Mouse (Mus musculus): ENCODE measurements around the gene Mettl23. TPM values are rescaled to one million over a fixed set of nuclear protein-coding genes. Genes with fewer than 3 reads are reported as not detected.
"Not testable (repeated sequence)": the region's sequence is repeated elsewhere in the genome, so short reads cannot be mapped to it uniquely, and the experiment has no call there.

The Mettl23 gene
- polyA plus RNA-seq, 1 experiment from 2014 or later, result 76.2 TPM

GRCm38 (mm10) chr11:116839601-116840000 lies 3.5 kb upstream of the Mettl23 start:
- H3K27ac ChIP-seq (ENCODE audit: low read depth, low read length), result no peak overlapping the region
- H3K9me3 ChIP-seq (ENCODE audit: control insufficient read depth, low read length), result no peaks in the 10 kb centered on the region
- H3K4me1 ChIP-seq (ENCODE audit: control insufficient read depth, insufficient read depth, low read length), result peaks cover 32% of the 10 kb centered on the region
- 92% methylated on average over 7 of the region's 7 CpGs for WGBS
- peaks cover 45% of the 10 kb centered on the region for H3K36me3 ChIP-seq (ENCODE audit: control insufficient read depth, insufficient read depth, low read length)
- H3K4me3 ChIP-seq (ENCODE audit: low read depth, low read length), result no peak overlapping the region
- no peak for ATAC-seq (ENCODE audit: low FRiP score)
- H3K4me2 ChIP-seq, result no peak overlapping the region
- no peaks in the 10 kb centered on the region for H3K27me3 ChIP-seq (ENCODE audit: control insufficient read depth, insufficient read depth, low read length)
- DNase-seq (ENCODE audit: low spot score, missing footprints), result no peak
- H3K9ac ChIP-seq (ENCODE audit: low read length), result peak overlapping the region; percentile 16; the same call in 1 of the 2 replicates

GRCm38 (mm10) chr11:116840748-116841147 lies 2.3 kb upstream of the Mettl23 start:
- ATAC-seq (ENCODE audit: low FRiP score), result no peak
- H3K27ac ChIP-seq (ENCODE audit: low read depth, low read length), result no peak overlapping the region
- no peaks in the 10 kb centered on the region for H3K9me3 ChIP-seq (ENCODE audit: control insufficient read depth, low read length)
- H3K4me2 ChIP-seq, result peak overlapping the region; percentile 93; the same call in 1 of the 2 replicates
- H3K4me3 ChIP-seq (ENCODE audit: low read depth, low read length), result peak overlapping the region; percentile 4
- H3K4me1 ChIP-seq (ENCODE audit: control insufficient read depth, insufficient read depth, low read length), result peaks cover 32% of the 10 kb centered on the region
- DNase-seq (ENCODE audit: low spot score, missing footprints), result no peak
- WGBS, result 87% methylated on average over 4 of the region's 4 CpGs
- H3K36me3 ChIP-seq (ENCODE audit: control insufficient read depth, insufficient read depth, low read length), result peaks cover 40% of the 10 kb centered on the region
- no peak overlapping the region for H3K9ac ChIP-seq (ENCODE audit: low read length)
- no peaks in the 10 kb centered on the region for H3K27me3 ChIP-seq (ENCODE audit: control insufficient read depth, insufficient read depth, low read length)

- under 1% methylated on average over 67 of the region's 73 CpGs for WGBS
- Histone ChIP-seq H3K9ac (ENCODE audit: low read length) (peak overlapping the region; percentile 94), H3K27me3 (ENCODE audit: control insufficient read depth, insufficient read depth, low read length) (no peaks in the 10 kb centered on the region), H3K4me1 (ENCODE audit: control insufficient read depth, insufficient read depth, low read length) (peaks cover 32% of the 10 kb centered on the region), H3K27ac (ENCODE audit: low read depth, low read length) (peak overlapping the region; percentile 97), H3K36me3 (ENCODE audit: control insufficient read depth, insufficient read depth, low read length) (peaks cover 22% of the 10 kb centered on the region), H3K4me3 (ENCODE audit: low read depth, low read length) (peak overlapping the region; percentile 83), H3K4me2 (peak overlapping the region; percentile 93), H3K9me3 (ENCODE audit: control insufficient read depth, low read length) (no peaks in the 10 kb centered on the region)
- peak; percentile 57 for ATAC-seq (ENCODE audit: low FRiP score)
- DNase-seq (ENCODE audit: low spot score, missing footprints), result peak; percentile 97
Observed at GRCm38 (mm10) chr11:116842531-116843260, 382 bp upstream of the Mettl23 start.

- ATAC-seq (ENCODE audit: low FRiP score) (no peak), DNase-seq (ENCODE audit: low spot score, missing footprints) (no peak)
- Histone ChIP-seq H3K9me3 (ENCODE audit: control insufficient read depth, low read length) (no peaks in the 10 kb centered on the region), H3K9ac (ENCODE audit: low read length) (no peak overlapping the region), H3K4me1 (ENCODE audit: control insufficient read depth, insufficient read depth, low read length) (peaks cover 24% of the 10 kb centered on the region), H3K36me3 (ENCODE audit: control insufficient read depth, insufficient read depth, low read length) (peaks cover 9% of the 10 kb centered on the region; the same call in 1 of the 2 replicates), H3K4me3 (ENCODE audit: low read depth, low read length) (no peak overlapping the region), H3K27me3 (ENCODE audit: control insufficient read depth, insufficient read depth, low read length) (no peaks in the 10 kb centered on the region), H3K4me2 (no peak overlapping the region), H3K27ac (ENCODE audit: low read depth, low read length) (no peak overlapping the region)
- WGBS, result 83% methylated on average over 4 of the region's 4 CpGs
Observed at GRCm38 (mm10) chr11:116846593-116847181, 3.6 kb downstream of the Mettl23 start.

- 92% methylated on average over 3 of the region's 3 CpGs for WGBS
- ATAC-seq (ENCODE audit: low FRiP score) (no peak), DNase-seq (ENCODE audit: low spot score, missing footprints) (peak; percentile 87)
- Histone ChIP-seq H3K4me1 (ENCODE audit: control insufficient read depth, insufficient read depth, low read length) (peaks cover 21% of the 10 kb centered on the region), H3K27me3 (ENCODE audit: control insufficient read depth, insufficient read depth, low read length) (no peaks in the 10 kb centered on the region), H3K4me3 (ENCODE audit: low read depth, low read length) (no peak overlapping the region), H3K9me3 (ENCODE audit: control insufficient read depth, low read length) (no peaks in the 10 kb centered on the region), H3K27ac (ENCODE audit: low read depth, low read length) (no peak overlapping the region), H3K9ac (ENCODE audit: low read length) (no peak overlapping the region), H3K4me2 (no peak overlapping the region), H3K36me3 (ENCODE audit: control insufficient read depth, insufficient read depth, low read length) (peaks cover 9% of the 10 kb centered on the region; the same call in 1 of the 2 replicates)
Observed at GRCm38 (mm10) chr11:116847187-116848085, 4.4 kb downstream of the Mettl23 start.

GRCm38 (mm10) chr11:116848086-116848876 lies 5.2 kb downstream of the Mettl23 start:
- peaks cover 21% of the 10 kb centered on the region for H3K4me1 ChIP-seq (ENCODE audit: control insufficient read depth, insufficient read depth, low read length)

GRCm38 (mm10) chr11:116848877-116849178 lies 5.8 kb downstream of the Mettl23 start:
- not testable (repeated sequence) for H3K9ac ChIP-seq (ENCODE audit: low read length); H3K4me2 ChIP-seq; H3K4me3 ChIP-seq (ENCODE audit: low read depth, low read length); H3K27ac ChIP-seq (ENCODE audit: low read depth, low read length); H3K36me3 ChIP-seq (ENCODE audit: control insufficient read depth, insufficient read depth, low read length); ATAC-seq (ENCODE audit: low FRiP score); H3K9me3 ChIP-seq (ENCODE audit: control insufficient read depth, low read length); H3K27me3 ChIP-seq (ENCODE audit: control insufficient read depth, insufficient read depth, low read length)
- peak; percentile 73 for DNase-seq (ENCODE audit: low spot score, missing footprints)
- H3K4me1 ChIP-seq (ENCODE audit: control insufficient read depth, insufficient read depth, low read length), result peaks cover 20% of the 10 kb centered on the region
- WGBS, result 81% methylated on average over 2 of the region's 2 CpGs

More at GRCm38 (mm10) chr11:116848086-116848876, 5.2 kb downstream of the Mettl23 start:
- no peak overlapping the region for H3K27ac ChIP-seq (ENCODE audit: low read depth, low read length)
- 84% methylated on average over 5 of the region's 5 CpGs for WGBS
- no peak for ATAC-seq (ENCODE audit: low FRiP score)
- H3K4me3 ChIP-seq (ENCODE audit: low read depth, low read length), result no peak overlapping the region
- peak; percentile 85 for DNase-seq (ENCODE audit: low spot score, missing footprints)
- H3K9ac ChIP-seq (ENCODE audit: low read length), result no peak overlapping the region
- H3K9me3 ChIP-seq (ENCODE audit: control insufficient read depth, low read length), result no peaks in the 10 kb centered on the region
- peaks cover 9% of the 10 kb centered on the region; the same call in 1 of the 2 replicates for H3K36me3 ChIP-seq (ENCODE audit: control insufficient read depth, insufficient read depth, low read length)
- H3K27me3 ChIP-seq (ENCODE audit: control insufficient read depth, insufficient read depth, low read length), result no peaks in the 10 kb centered on the region
- no peak overlapping the region for H3K4me2 ChIP-seq

GRCm38 (mm10) chr11:116849587-116849986 lies 6.5 kb downstream of the Mettl23 start:
- ATAC-seq (ENCODE audit: low FRiP score), result no peak

More at GRCm38 (mm10) chr11:116849587-116849986, 6.5 kb downstream of the Mettl23 start:
- Histone ChIP-seq H3K4me2 (no peak overlapping the region), H3K9me3 (ENCODE audit: control insufficient read depth, low read length) (no peaks in the 10 kb centered on the region), H3K4me1 (ENCODE audit: control insufficient read depth, insufficient read depth, low read length) (peaks cover 17% of the 10 kb centered on the region), H3K27ac (ENCODE audit: low read depth, low read length) (no peak overlapping the region), H3K27me3 (ENCODE audit: control insufficient read depth, insufficient read depth, low read length) (no peaks in the 10 kb centered on the region), H3K4me3 (ENCODE audit: low read depth, low read length) (no peak overlapping the region), H3K9ac (ENCODE audit: low read length) (no peak overlapping the region), H3K36me3 (ENCODE audit: control insufficient read depth, insufficient read depth, low read length) (peaks cover 9% of the 10 kb centered on the region; the same call in 1 of the 2 replicates)
- peak; percentile 81 for DNase-seq (ENCODE audit: low spot score, missing footprints)

Data from midbrain, embryonic 11.5 days (tissue).